Mouse (Mus musculus): ENCODE results near the gene Tmem256. TPM values are rescaled to one million over a fixed set of nuclear protein-coding genes. Genes with fewer than 3 reads are reported as not detected.

Gene Tmem256
- polyA plus RNA-seq, 1 experiment from 2014 or later: 399 TPM

DNA sequence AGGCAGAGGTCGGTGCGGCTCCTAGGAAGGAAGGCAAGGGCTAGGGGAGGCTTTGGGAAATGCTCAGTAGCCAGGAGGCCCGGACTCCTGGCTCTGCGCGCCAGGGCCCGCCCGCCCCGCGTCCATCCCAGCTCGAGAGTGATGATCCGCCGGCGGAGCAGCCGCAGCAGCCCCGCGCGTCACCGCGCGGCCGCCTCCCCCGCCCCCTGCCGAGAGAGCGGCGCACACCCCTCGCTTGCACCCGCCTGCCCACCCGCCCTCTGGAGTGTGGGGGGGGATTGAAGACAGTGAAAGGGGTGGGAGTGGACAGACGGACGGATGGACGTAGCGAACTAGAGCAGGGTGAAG, 736 bp upstream of the Tmem256 start, which contains the start of gene Nlgn2:
Nlgn2 (minus strand) TSS at position 181 of the 348 bp plus-strand sequence.
- Histone ChIP-seq H3K9me3 (replicated peaks) (no peaks in the 10 kb centered on the region), H3K9ac (peak within 1 kb of the TSS; percentile 78), H3K27me3 (no peaks in the 10 kb centered on the region), H3K4me1 (peaks cover 49% of the 10 kb centered on the region), H3K4me2 (replicated peaks) (peak within 1 kb of the TSS; percentile 84), H3K27ac (replicated peaks) (peak within 1 kb of the TSS; percentile 90), H3K36me3 (peaks cover 10% of the 10 kb centered on the region), H3K4me3 (replicated peaks) (peak within 1 kb of the TSS; percentile 72)
- under 1% methylated on average over 32 of the region's 32 CpGs for WGBS
- peak; percentile 79 for ATAC-seq (ENCODE audit: insufficient number of reproducible peaks, low FRiP score, low TSS enrichment, low read depth)

- Histone ChIP-seq H3K27me3 (no peaks in the 10 kb centered on the region), H3K9ac (peak overlapping the region; percentile 37), H3K4me1 (peaks cover 44% of the 10 kb centered on the region), H3K36me3 (no peaks in the 10 kb centered on the region), H3K27ac (replicated peaks) (peak overlapping the region; percentile 90), H3K4me2 (replicated peaks) (peak overlapping the region; percentile 84), H3K4me3 (replicated peaks) (peak overlapping the region; percentile 72), H3K9me3 (replicated peaks) (no peaks in the 10 kb centered on the region)
- ATAC-seq (ENCODE audit: insufficient number of reproducible peaks, low FRiP score, low TSS enrichment, low read depth): no peak
- 0% methylated on average over 7 of the region's 7 CpGs for WGBS
These were observed 395 bp downstream of the Tmem256 start for GRCm38 (mm10) chr11:69838714-69839104.

- no peaks in the 10 kb centered on the region for H3K27me3 ChIP-seq
- peaks cover 47% of the 10 kb centered on the region for H3K4me1 ChIP-seq
- H3K4me3 ChIP-seq (replicated peaks): peak within 1 kb of the TSS; percentile 68
- no peaks in the 10 kb centered on the region for H3K9me3 ChIP-seq (replicated peaks)
- peak within 1 kb of the TSS; percentile 80 for H3K4me2 ChIP-seq (replicated peaks)
- WGBS: under 1% methylated on average over 37 of the region's 38 CpGs
- H3K36me3 ChIP-seq: peaks cover 34% of the 10 kb centered on the region
- H3K27ac ChIP-seq (replicated peaks): peak within 1 kb of the TSS; percentile 97
- peak; percentile 93 for ATAC-seq (ENCODE audit: insufficient number of reproducible peaks, low FRiP score, low TSS enrichment, low read depth)
- H3K9ac ChIP-seq: peak within 1 kb of the TSS; percentile 69
These were observed 7.9 kb downstream of the Tmem256 start, which contains the start of gene Plscr3 for GRCm38 (mm10) chr11:69846198-69846680. TSS of gene Plscr3 (plus strand) at chr11:69846376.

DNA sequence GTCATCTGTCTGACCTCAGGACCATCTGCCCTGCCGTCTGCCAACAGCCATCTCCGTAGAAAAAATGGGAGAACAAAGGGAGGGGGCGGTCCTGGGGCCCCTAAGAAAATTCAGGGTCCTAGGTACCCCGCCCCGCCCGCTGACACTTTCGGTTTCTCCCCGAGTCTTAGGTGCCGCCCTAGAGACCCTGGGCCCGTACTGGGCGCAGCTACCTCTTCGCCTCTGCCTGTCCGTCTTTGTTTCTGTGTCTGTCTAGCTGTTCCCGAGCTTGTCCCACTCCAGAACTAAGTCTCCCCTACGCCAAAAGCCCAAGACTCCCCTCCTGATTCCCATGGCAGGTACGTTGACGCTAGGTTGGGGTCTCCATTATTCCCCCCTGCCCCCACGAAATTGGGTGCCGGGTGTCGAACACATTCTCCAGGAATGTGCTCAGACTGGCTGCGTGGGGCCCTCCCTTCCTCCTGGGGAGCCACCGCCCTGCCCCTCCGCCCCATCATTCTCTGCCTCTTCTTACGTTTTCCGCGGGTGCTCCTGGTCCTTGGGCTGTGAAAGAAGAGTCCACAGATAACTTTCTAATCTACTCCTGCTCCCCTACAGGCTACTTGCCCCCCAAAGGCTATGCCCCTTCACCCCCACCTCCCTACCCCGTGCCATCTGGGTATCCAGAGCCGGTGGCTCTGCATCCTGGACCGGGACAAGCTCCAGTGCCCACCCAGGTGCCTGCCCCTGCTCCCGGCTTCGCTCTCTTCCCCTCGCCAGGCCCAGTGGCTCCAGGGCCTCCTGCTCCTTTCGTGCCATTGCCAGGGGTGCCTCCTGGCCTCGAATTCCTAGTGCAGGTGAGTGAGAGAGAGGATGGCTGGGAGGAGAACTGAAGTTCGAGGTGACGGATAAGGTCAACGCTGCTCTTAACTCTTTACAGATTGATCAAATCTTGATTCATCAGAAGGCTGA, 8.7 kb downstream of the Tmem256 start:
- H3K27ac ChIP-seq (replicated peaks): peak overlapping the region; percentile 97
- H3K9me3 ChIP-seq (replicated peaks): no peaks in the 10 kb centered on the region
- H3K27me3 ChIP-seq: no peaks in the 10 kb centered on the region
- WGBS: 8% methylated on average over 37 of the region's 37 CpGs
- ATAC-seq (ENCODE audit: insufficient number of reproducible peaks, low FRiP score, low TSS enrichment, low read depth): 0 out of 2 replicates have a peak, but pooled peaks have one; percentile 17
- H3K36me3 ChIP-seq: peaks cover 42% of the 10 kb centered on the region
- peak overlapping the region; percentile 68 for H3K4me3 ChIP-seq (replicated peaks)
- peak overlapping the region; percentile 69 for H3K9ac ChIP-seq
- peaks cover 49% of the 10 kb centered on the region for H3K4me1 ChIP-seq
- H3K4me2 ChIP-seq (replicated peaks): peak overlapping the region; percentile 80

DNA sequence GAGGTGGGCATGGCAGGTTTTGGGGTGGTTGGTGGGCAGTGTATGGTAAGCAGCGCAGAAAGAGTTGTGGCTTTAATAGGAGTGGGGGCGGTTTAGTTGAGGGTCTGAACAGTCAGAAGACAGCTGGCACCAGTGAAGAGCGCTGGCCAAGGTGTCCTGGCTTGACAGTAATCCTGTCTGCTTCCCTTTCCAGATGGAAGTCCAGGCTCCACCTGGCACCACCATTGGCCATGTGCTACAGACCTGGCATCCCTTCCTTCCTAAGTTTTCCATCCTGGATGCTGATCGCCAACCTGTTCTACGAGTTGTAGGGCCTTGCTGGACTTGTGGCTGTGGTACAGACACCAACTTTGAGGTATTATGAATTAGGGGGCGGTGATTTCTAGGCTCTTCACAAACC, 9.7 kb downstream of the Tmem256 start:
- Histone ChIP-seq H3K36me3 (peaks cover 50% of the 10 kb centered on the region), H3K9ac (no peak overlapping the region)
- no peak for ATAC-seq (ENCODE audit: insufficient number of reproducible peaks, low FRiP score, low TSS enrichment, low read depth)

GRCm38 (mm10) chr11:69849128-69849527, 10.8 kb downstream of the Tmem256 start:
- Histone ChIP-seq H3K4me3 (replicated peaks) (no peak overlapping the region), H3K9me3 (replicated peaks) (no peaks in the 10 kb centered on the region), H3K27me3 (no peaks in the 10 kb centered on the region), H3K4me1 (peaks cover 53% of the 10 kb centered on the region), H3K27ac (replicated peaks) (no peak overlapping the region; the same call in 1 of the 2 replicates), H3K36me3 (peaks cover 50% of the 10 kb centered on the region), H3K9ac (no peak overlapping the region), H3K4me2 (replicated peaks) (no peak overlapping the region)
- no peak for ATAC-seq (ENCODE audit: insufficient number of reproducible peaks, low FRiP score, low TSS enrichment, low read depth)
- 82% methylated on average over 9 of the region's 9 CpGs for WGBS

More for the DNA sequence above, 9.7 kb downstream of the Tmem256 start:
- 94% methylated on average over 6 of the region's 6 CpGs for WGBS
- Histone ChIP-seq H3K27me3 (no peaks in the 10 kb centered on the region), H3K9me3 (replicated peaks) (no peaks in the 10 kb centered on the region), H3K4me3 (replicated peaks) (peak overlapping the region; percentile 68), H3K4me1 (peaks cover 51% of the 10 kb centered on the region), H3K27ac (replicated peaks) (no peak overlapping the region), H3K4me2 (replicated peaks) (peak overlapping the region; percentile 80)

- Histone ChIP-seq H3K4me2 (replicated peaks) (no peak overlapping the region), H3K9me3 (replicated peaks) (no peaks in the 10 kb centered on the region), H3K27ac (replicated peaks) (no peak overlapping the region), H3K4me3 (replicated peaks) (no peak overlapping the region), H3K36me3 (peaks cover 50% of the 10 kb centered on the region), H3K9ac (no peak overlapping the region), H3K4me1 (peaks cover 53% of the 10 kb centered on the region), H3K27me3 (no peaks in the 10 kb centered on the region)
- 90% methylated on average over 15 of the region's 15 CpGs for WGBS
- ATAC-seq (ENCODE audit: insufficient number of reproducible peaks, low FRiP score, low TSS enrichment, low read depth): no peak
These were observed 11.6 kb downstream of the Tmem256 start for GRCm38 (mm10) chr11:69849884-69850283.

- H3K9me3 ChIP-seq (replicated peaks): no peaks in the 10 kb centered on the region
- no peak for ATAC-seq (ENCODE audit: insufficient number of reproducible peaks, low FRiP score, low TSS enrichment, low read depth)
- WGBS: 61% methylated on average over 8 of the region's 8 CpGs
- H3K4me1 ChIP-seq: peaks cover 52% of the 10 kb centered on the region
- H3K27ac ChIP-seq (replicated peaks): no peak overlapping the region
- no peaks in the 10 kb centered on the region for H3K27me3 ChIP-seq
- H3K9ac ChIP-seq: no peak overlapping the region
- H3K36me3 ChIP-seq: peaks cover 50% of the 10 kb centered on the region
- H3K4me2 ChIP-seq (replicated peaks): no peak overlapping the region
- no peak overlapping the region for H3K4me3 ChIP-seq (replicated peaks)
These were observed 12.4 kb downstream of the Tmem256 start for GRCm38 (mm10) chr11:69850754-69851153.

DNA sequence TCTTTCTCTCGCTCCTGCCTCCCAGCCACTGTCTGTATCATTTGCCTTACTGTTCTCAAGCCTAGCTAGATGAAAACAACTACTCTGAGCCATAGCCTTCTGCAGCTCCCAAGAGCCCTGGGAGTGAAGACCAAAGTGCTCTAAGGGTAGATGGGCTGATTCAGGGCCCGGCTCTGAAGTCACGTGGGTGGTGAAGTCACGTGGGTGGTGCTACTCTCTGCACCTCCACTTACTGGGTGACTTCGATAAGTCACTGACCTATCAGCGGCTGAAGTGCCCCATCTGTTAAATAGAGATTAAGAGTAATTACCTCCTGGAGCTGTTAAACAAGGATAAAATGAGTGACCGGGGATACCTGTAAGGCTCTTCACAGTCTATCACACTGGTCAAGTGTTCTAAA, 15.7 kb downstream of the Tmem256 start:
- H3K36me3 ChIP-seq: peaks cover 38% of the 10 kb centered on the region
- H3K27ac ChIP-seq (replicated peaks): no peak overlapping the region
- 69% methylated on average over 7 of the region's 7 CpGs for WGBS
- H3K9me3 ChIP-seq (replicated peaks): no peaks in the 10 kb centered on the region
- peaks cover 14% of the 10 kb centered on the region for H3K27me3 ChIP-seq
- no peak for ATAC-seq (ENCODE audit: insufficient number of reproducible peaks, low FRiP score, low TSS enrichment, low read depth)
- H3K9ac ChIP-seq: no peak overlapping the region
- H3K4me1 ChIP-seq: peaks cover 36% of the 10 kb centered on the region
- H3K4me2 ChIP-seq (replicated peaks): no peak overlapping the region
- no peak overlapping the region for H3K4me3 ChIP-seq (replicated peaks)

DNA sequence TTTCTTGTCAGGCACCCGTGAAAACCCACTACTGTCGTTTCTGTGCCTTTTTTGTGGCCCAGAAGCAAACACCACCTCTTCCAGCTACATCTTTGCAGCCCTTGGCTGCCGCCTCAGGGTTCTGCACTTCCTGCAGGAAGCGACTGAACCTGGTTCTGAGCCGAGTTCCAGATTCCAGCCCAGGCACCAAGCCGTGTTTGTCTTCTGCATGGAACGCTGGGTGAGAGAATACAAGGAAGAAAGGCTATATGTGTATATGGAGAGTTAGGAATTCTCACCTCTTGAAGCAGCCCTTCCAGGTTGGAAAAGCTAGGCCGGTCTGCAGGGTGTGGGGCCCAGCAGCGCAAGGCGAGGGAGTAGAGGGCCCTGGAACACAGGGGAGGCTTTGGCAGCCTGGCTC, 16.4 kb downstream of the Tmem256 start:
- no peak overlapping the region for H3K4me2 ChIP-seq (replicated peaks)
- H3K4me3 ChIP-seq (replicated peaks): no peak overlapping the region
- peaks cover 31% of the 10 kb centered on the region for H3K36me3 ChIP-seq
- peaks cover 30% of the 10 kb centered on the region for H3K4me1 ChIP-seq
- 79% methylated on average over 10 of the region's 10 CpGs for WGBS
- no peak for ATAC-seq (ENCODE audit: insufficient number of reproducible peaks, low FRiP score, low TSS enrichment, low read depth)
- H3K9ac ChIP-seq: no peak overlapping the region
- H3K27ac ChIP-seq (replicated peaks): no peak overlapping the region
- H3K27me3 ChIP-seq: peaks cover 16% of the 10 kb centered on the region
- H3K9me3 ChIP-seq (replicated peaks): no peaks in the 10 kb centered on the region

- Histone ChIP-seq H3K4me3 (replicated peaks) (no peak overlapping the region), H3K4me2 (replicated peaks) (0 out of 2 replicates have a peak overlapping the region, but pooled peaks have one; percentile 17)
- no peak for ATAC-seq (ENCODE audit: insufficient number of reproducible peaks, low FRiP score, low TSS enrichment, low read depth)
These were observed 17.0 kb downstream of the Tmem256 start for GRCm38 (mm10) chr11:69855347-69855746.

More at GRCm38 (mm10) chr11:69855347-69855746, 17.0 kb downstream of the Tmem256 start:
- Histone ChIP-seq H3K27ac (replicated peaks) (no peak overlapping the region), H3K4me1 (peaks cover 23% of the 10 kb centered on the region), H3K9ac (no peak overlapping the region), H3K9me3 (replicated peaks) (no peaks in the 10 kb centered on the region), H3K36me3 (peaks cover 24% of the 10 kb centered on the region), H3K27me3 (peaks cover 16% of the 10 kb centered on the region)
- 16% methylated on average over 16 of the region's 16 CpGs for WGBS
